1 mouse cellular context compared by ENCODE assay signal in genomic region chr9:84112842-84113568, GRCm38 (mm10).
TF ChIP-seq lines count a peak whose summit lies in the region.

No protein-coding gene starts in this region.

TF ChIP-seq in MEL, 35 proteins besides CTCF, POLR2A, EP300 and RAD21 (continued from another document):
- TF ChIP-seq ZKSCAN1 (IDR thresholded peaks at IDR 0.05; ENCODE audit: low read depth, low read length), result no peak
- 0 out of 2 replicates have a peak, but pooled peaks have one; percentile 38 for TF ChIP-seq MYC (IDR thresholded peaks at IDR 0.05; ENCODE audit: low read depth, low read length)
- TF ChIP-seq USF1 (IDR thresholded peaks at IDR 0.05; ENCODE audit: low read depth, low read length), result no peak
- TF ChIP-seq ZNF384 (IDR thresholded peaks at IDR 0.05; ENCODE audit: low read depth, low read length), result 0 out of 2 replicates have a peak, but pooled peaks have one; percentile 25
- TF ChIP-seq MAFK (IDR thresholded peaks at IDR 0.05; ENCODE audit: borderline replicate concordance, low read depth, low read length), result 0 out of 2 replicates have a peak, but pooled peaks have one; percentile 54
- no peak for TF ChIP-seq ZMIZ1 (IDR thresholded peaks at IDR 0.05; ENCODE audit: low read depth, low read length)
- TF ChIP-seq TCF12 (IDR thresholded peaks at IDR 0.05; ENCODE audit: low read depth, low read length), result peak; percentile 99
- TF ChIP-seq ELF1 (IDR thresholded peaks at IDR 0.05; ENCODE audit: low read depth, low read length), result no peak
- peak; percentile 65 for TF ChIP-seq MYB (IDR thresholded peaks at IDR 0.05; ENCODE audit: low read depth, low read length)
- TF ChIP-seq ZC3H11A (IDR thresholded peaks at IDR 0.05; ENCODE audit: low read depth, low read length), result no peak
- peak; percentile 70 for TF ChIP-seq MXI1 (IDR thresholded peaks at IDR 0.05; ENCODE audit: low read depth, low read length)
- peak; percentile 20; the same call in 1 of the 2 replicates for TF ChIP-seq MEF2A (IDR thresholded peaks at IDR 0.05; ENCODE audit: extremely low read depth, insufficient replicate concordance, low read depth, low read length, poor library complexity, severe bottlenecking)
- no peak for TF ChIP-seq SMC3 (IDR thresholded peaks at IDR 0.05; ENCODE audit: low read depth, low read length)
- TF ChIP-seq GABPA (IDR thresholded peaks at IDR 0.05; ENCODE audit: low read depth, low read length), result no peak
- no peak for TF ChIP-seq MAX (IDR thresholded peaks at IDR 0.05; ENCODE audit: low read length)
- no peak for TF ChIP-seq TBP (IDR thresholded peaks at IDR 0.05; ENCODE audit: low read depth, low read length)
- peak; percentile 88 for TF ChIP-seq SIN3A (IDR thresholded peaks at IDR 0.05; ENCODE audit: low read length)
- TF ChIP-seq RCOR1 (IDR thresholded peaks at IDR 0.05; ENCODE audit: low read depth, low read length), result peak; percentile 93
- TF ChIP-seq TAL1 (IDR thresholded peaks at IDR 0.05; ENCODE audit: low read length), result peak; percentile 97
- no peak for TF ChIP-seq KAT2A (conservative IDR thresholded peaks at IDR 0.05; ENCODE audit: low read depth, low read length)
- TF ChIP-seq UBTF (IDR thresholded peaks at IDR 0.05; ENCODE audit: borderline replicate concordance, insufficient read depth, low read depth, low read length), result no peak
- no peak for TF ChIP-seq NELFE (IDR thresholded peaks at IDR 0.05; ENCODE audit: low read depth, low read length)
- no peak for TF ChIP-seq HCFC1 (IDR thresholded peaks at IDR 0.05; ENCODE audit: low read depth, low read length)
- 0 out of 2 replicates have a peak, but pooled peaks have one; percentile 27 for TF ChIP-seq MAZ (IDR thresholded peaks at IDR 0.05; ENCODE audit: low read depth, low read length)
- TF ChIP-seq NRF1 (IDR thresholded peaks at IDR 0.05; ENCODE audit: insufficient read depth, low read depth, low read length, poor library complexity, severe bottlenecking), result no peak
- TF ChIP-seq USF2 (IDR thresholded peaks at IDR 0.05; ENCODE audit: borderline replicate concordance in 1 of 2, insufficient read depth in 1 of 2, low read depth in 1 of 2, low read length in 2 of 2), result no peak
